Mouse (Mus musculus): ENCODE measurements around the gene Ncf2.

The Ncf2 gene

GRCm38 (mm10) chr1:152796683-152797263, 3.2 kb upstream of the Ncf2 start:
- no peak for DNase-seq (ENCODE audit: low spot score)

- no peak for DNase-seq (ENCODE audit: low spot score)
These were observed 1.9 kb upstream of the Ncf2 start for GRCm38 (mm10) chr1:152798125-152798524.

- DNase-seq (ENCODE audit: low spot score): no peak
These were observed 711 bp downstream of the Ncf2 start for GRCm38 (mm10) chr1:152800633-152801176.

GRCm38 (mm10) chr1:152804907-152805306, 4.9 kb downstream of the Ncf2 start:
- DNase-seq (ENCODE audit: low spot score): no peak

- DNase-seq (ENCODE audit: low spot score): no peak
These were observed 7.8 kb downstream of the Ncf2 start for GRCm38 (mm10) chr1:152807619-152808391.

GRCm38 (mm10) chr1:152808392-152808680, 8.3 kb downstream of the Ncf2 start:
- DNase-seq (ENCODE audit: low spot score): no peak

- DNase-seq (ENCODE audit: low spot score): no peak
These were observed 9.7 kb downstream of the Ncf2 start for GRCm38 (mm10) chr1:152809541-152810252.

- no peak for DNase-seq (ENCODE audit: low spot score)
These were observed 10.8 kb downstream of the Ncf2 start for GRCm38 (mm10) chr1:152810533-152811439.

GRCm38 (mm10) chr1:152815265-152815701, 15.3 kb downstream of the Ncf2 start:
- DNase-seq (ENCODE audit: low spot score): peak; percentile 70

- DNase-seq (ENCODE audit: low spot score): no peak
These were observed 17.2 kb downstream of the Ncf2 start for GRCm38 (mm10) chr1:152817027-152817769.

- peak; percentile 54 for DNase-seq (ENCODE audit: low spot score)
These were observed 17.8 kb downstream of the Ncf2 start for GRCm38 (mm10) chr1:152817794-152818193.

GRCm38 (mm10) chr1:152819558-152819957, 19.6 kb downstream of the Ncf2 start:
- DNase-seq (ENCODE audit: low spot score): no peak

GRCm38 (mm10) chr1:152820911-152821695, 21.1 kb downstream of the Ncf2 start:
- no peak for DNase-seq (ENCODE audit: low spot score)

- no peak for DNase-seq (ENCODE audit: low spot score)
These were observed 21.8 kb downstream of the Ncf2 start for GRCm38 (mm10) chr1:152821746-152822145.

- no peak for DNase-seq (ENCODE audit: low spot score)
These were observed 24.2 kb downstream of the Ncf2 start for GRCm38 (mm10) chr1:152824206-152824605.

- DNase-seq (ENCODE audit: low spot score): no peak
These were observed 26.5 kb downstream of the Ncf2 start for GRCm38 (mm10) chr1:152826446-152826845.

- DNase-seq (ENCODE audit: low spot score): no peak
These were observed 28.2 kb downstream of the Ncf2 start for GRCm38 (mm10) chr1:152828168-152828567.

- DNase-seq (ENCODE audit: low spot score): no peak
These were observed 28.8 kb downstream of the Ncf2 start for GRCm38 (mm10) chr1:152828637-152829355.

- DNase-seq (ENCODE audit: low spot score): no peak
These were observed 30.1 kb downstream of the Ncf2 start for GRCm38 (mm10) chr1:152830054-152830453.

GRCm38 (mm10) chr1:152831003-152831402, 31.0 kb downstream of the Ncf2 start:
- DNase-seq (ENCODE audit: low spot score): no peak

All from testis, postnatal 10 days (tissue).